Mouse (Mus musculus): ENCODE data around the gene Gm6121.
"Not testable (repeated sequence)": the region's sequence is repeated elsewhere in the genome, so short reads cannot be mapped to it uniquely, and the experiment has no call there.

Gene Gm6121

GRCm38 (mm10) chrX:26935597-26935996, at the start of gene Gm6121:
Gene Gm6121, minus strand, starts transcription at chrX:26935697.
- DNase-seq: not testable (repeated sequence)

All from kidney, postnatal 4 days (tissue).